Mouse (Mus musculus): Measurements from ENCODE around the gene Kbtbd6.

GRCm38 (mm10) chr14:79441441-79441840, 10.2 kb upstream of the Kbtbd6 start:
- no peak for TF ChIP-seq CTCF (IDR thresholded peaks at IDR 0.05; ENCODE audit: control insufficient read depth, insufficient read depth, insufficient replicate concordance, low read depth, low read length)
- TF ChIP-seq POLR2A (IDR thresholded peaks at IDR 0.05; ENCODE audit: control insufficient read depth, low read depth, low read length) = no peak
